Mouse (Mus musculus) thymus, postnatal 25 days (tissue): ENCODE measurements around the gene Fap.

Experiments used
- DNase-seq: peaks from one replicate; pipeline ENCODE4 v3.0.0; 2022

Fap gene

GRCm38 (mm10) chr2:62458070-62458469, 115.8 kb downstream of the Fap start:
- DNase-seq, result no peak

GRCm38 (mm10) chr2:62454991-62455390, 118.9 kb downstream of the Fap start:
- DNase-seq, result no peak

GRCm38 (mm10) chr2:62454033-62454432, 119.8 kb downstream of the Fap start:
- no peak for DNase-seq
